Mouse (Mus musculus): ENCODE measurements at regions not wholly inside any gene's neighbourhood (a gene's known extent, or its start where the extent isn't known, plus 50 kb on each side); places are given as distances from the start of the nearest gene placed in this dataset.
"Not testable (repeated sequence)": the region's sequence is repeated elsewhere in the genome, so short reads cannot be mapped to it uniquely, and the experiment has no call there.

- TF ChIP-seq CTCF (IDR thresholded peaks at IDR 0.05; ENCODE audit: borderline replicate concordance, control insufficient read depth, extremely low read depth, insufficient read depth, low read length, poor library complexity); POLR2A (IDR thresholded peaks at IDR 0.05; ENCODE audit: control insufficient read depth, extremely low read depth, insufficient read depth, low read length, poor library complexity): not testable (repeated sequence)
These were observed 107.3 kb upstream of the Akr1e1 start for GRCm38 (mm10) chr13:4716299-4716698.

Measured in thymus, adult 2 months (tissue).